Mouse (Mus musculus) kidney, postnatal 36 days (tissue): ENCODE results near the gene Gm10134.

Experiments
- DNase-seq, 2 experiments: peaks; one replicate each; pipeline ENCODE4 v3.0.0; 2021 to 2022; ENCODE audit warnings: mixed read lengths in 2 of 2

The Gm10134 gene

DNA sequence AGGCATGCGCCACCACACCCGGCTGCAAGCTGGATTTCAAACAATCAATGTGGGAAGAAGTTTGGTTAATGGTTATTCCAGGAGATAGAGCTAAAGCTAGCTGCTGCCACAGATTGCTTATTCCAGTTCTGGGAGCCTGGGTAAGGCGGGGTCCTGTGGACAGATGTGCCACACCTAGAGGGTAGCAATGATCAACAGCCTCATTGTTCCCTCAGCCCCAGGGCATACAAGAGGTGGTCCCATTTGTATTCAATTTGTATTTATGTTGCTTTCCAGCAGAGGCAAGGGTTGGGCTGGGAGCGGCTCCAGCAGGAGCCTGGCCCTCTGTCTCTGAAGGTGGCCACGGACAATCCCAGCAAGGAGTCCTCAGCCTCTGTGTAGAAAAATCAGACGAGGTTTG lies 396 bp downstream of the Gm10134 start:
- no peak for DNase-seq

DNA sequence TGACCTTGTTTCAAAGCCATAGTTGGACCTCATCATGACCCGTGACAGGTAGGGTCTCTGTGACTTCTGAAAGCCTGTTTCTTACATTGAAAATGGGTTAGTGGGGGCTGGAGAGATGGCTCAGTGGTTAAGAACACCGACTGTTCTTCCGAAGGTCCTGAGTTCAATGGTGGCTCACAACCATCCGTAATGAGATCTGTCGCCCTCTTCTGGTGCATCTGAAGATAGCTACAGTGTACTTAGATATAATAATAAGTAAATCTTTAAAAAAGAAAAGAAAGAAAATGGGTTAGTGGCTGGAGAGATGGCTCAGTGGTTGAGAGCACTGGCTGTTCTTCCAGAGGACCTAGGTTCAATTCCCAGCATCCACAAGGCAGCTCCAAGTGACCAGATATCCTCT lies 5.7 kb downstream of the Gm10134 start:
- peak in 1 of 2 experiments; percentile 10 for DNase-seq

DNA sequence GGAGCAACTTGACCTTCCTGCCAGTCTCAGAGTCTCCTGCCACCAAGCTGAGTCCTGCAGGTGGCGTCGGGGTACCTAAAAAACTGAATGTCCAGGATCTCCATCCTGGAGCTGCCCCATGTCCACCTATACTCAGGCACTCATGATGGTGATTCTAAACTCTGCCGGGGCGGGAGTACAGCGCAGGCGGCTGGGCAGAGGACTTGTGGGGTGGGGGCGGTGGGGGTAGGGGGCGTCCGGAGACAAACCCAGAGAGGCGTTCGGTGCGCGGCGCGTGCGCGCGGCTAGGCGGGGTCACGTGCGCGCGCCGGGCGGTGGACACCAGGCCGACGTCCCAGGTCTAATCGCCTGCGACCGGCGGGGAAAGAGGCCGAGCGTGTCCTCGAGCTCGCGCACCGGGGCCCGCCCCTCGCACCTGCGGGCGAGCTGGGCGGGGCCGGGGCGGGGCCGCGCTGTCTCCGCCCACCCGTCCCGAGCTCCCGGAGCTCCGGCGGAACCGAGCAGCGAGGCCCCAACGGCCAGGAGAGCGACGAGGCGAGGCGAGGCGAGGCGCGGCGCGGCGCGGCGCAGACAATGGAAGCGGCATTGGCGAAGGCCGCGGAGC lies 7.0 kb downstream of the Gm10134 start, which contains the start of gene Ralgds:
TSS of gene Ralgds (plus strand) at position 328 of the 604 bp plus-strand sequence.
- DNase-seq: peak; percentile 81 to 86

DNA sequence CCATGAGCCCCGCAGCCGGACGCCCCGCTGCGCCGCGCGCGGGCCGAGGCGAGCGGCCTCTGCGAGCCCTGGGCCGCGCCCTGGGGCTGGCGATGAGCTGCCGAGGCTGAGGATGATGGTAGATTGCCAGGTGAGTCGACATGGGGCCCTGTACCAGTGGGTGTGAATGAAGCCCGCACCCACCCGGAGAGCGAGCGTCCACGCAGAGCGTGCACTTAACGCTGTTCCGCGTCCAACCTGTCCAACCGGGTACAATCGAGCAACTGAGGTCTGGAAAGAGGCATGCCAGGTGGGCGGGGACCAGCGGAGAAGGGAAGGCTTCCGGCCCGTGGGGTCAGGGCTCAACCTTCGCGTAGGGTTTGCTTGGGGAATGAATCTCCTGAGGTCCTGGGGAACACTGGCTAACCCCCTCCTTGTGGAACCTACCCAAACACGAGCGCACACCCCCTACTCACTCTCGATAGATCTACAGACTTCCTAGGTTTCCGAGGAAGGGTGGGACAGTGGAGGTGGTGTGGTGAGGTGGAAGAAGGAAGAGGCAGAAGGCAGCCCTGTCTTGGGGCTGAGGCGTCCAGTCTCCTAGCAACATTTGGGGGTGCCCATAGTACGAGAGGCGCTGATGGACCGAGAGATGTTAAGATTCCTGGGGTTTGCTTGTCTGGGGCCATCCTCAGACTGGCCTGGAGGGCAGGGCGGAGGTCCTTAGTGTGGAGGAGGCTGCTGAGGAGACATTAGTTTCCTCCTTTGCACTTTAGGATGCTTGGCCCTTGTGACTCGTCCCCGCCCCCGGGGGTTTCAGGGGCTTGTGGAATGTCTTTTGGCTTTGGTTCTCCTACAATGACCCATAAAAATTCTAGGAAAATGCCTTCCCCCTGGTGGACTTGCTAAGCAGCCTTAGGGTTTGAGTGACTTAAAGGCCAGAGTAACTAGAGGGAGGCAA lies 7.8 kb downstream of the Gm10134 start:
- peak in 1 of 2 experiments; percentile 65 for DNase-seq

DNA sequence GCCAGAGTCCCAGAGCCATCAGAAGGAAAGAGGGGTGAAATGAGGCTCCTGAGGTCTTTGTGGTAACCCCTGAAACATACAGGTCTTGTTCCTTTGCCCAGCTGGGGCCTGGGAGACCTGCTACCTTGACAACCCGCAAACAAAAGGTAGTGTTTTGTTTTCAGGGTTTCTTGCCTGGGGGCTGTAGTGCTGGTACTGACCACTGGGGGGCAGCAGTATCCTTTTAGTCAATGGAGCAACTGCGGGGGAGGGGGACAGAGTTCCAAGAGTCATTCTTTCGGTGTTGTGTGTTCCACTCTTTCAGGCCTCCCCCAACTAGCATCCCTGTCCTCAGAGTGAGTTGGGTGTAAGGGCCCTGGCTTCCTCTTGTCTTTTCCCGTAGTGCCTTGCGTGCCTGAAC lies 8.6 kb downstream of the Gm10134 start:
- DNase-seq: peak; percentile 81 to 95

DNA sequence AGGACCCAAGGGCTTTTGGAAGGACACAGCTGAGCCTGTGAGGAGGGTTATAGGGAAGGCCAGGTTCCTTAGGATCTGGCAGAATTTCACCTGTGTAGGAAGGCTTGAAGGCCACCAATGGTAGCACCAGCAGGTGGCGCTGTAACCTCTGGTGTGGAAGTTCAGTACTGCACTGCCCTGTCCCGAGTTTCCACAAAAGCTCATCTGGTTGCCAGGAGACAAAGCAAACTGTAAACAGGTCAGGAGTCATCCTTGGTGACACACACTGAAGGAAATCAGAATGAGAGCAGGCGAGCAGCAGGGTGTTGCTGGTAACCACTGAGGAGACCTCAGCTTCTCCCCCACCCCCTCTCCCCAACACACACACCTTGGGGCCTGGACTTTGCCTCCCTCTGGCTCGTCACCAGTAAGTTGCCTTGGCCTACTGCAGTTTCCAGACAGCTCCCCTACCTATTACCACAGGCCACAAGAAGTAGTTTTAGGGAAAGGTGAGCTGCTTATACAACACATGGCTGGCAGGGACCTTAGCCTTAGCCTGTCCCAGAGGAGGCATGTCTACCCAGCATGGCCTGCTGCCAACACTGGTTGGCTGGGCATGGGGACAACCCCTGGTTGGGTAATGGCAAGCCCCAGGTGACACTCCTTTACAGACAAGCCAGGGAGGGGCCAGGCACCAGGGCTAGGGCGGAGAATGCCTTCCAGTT lies 11.5 kb downstream of the Gm10134 start:
- DNase-seq: peak; percentile 91 to 97

DNA sequence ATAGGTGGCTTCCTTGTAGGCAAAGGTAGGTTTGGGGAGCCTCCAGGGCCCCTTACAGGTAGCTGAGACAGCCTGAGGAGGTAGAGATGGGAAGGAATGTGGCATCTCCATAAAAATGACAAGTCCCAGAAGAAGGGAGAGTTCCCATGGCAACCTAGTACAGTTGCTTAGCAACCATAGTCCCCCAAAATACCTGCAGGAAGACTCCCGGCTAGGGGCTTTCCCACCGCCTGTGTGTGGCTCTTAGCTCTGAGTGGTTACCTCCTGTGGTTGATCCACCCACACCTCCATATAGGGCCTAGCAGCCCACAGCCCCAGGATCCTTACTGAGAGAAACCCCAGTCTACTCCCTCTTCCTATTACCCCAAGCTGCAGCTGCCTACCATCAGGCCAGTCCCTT lies 12.3 kb downstream of the Gm10134 start:
- DNase-seq: no peak

DNA sequence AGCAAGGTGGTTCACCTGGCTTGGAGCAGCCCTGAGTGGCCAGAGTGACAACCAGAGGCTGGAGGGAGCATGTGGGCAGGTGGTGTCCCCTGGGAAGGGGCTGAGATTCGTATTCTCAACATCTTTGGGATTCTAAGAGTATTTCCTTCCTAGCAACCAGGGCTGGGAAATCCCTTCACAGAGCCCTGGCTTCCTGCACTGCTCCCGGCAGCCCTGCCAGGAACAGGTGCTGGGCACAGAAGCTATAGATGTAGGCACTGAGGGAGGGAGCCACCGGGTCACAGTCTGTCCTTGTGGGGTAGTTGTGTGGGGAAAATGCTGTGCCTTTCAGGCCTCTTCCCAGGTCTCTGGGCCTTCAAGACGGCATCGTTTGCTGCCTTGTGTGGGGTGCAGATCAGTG lies 14.7 kb downstream of the Gm10134 start:
- DNase-seq: no peak

DNA sequence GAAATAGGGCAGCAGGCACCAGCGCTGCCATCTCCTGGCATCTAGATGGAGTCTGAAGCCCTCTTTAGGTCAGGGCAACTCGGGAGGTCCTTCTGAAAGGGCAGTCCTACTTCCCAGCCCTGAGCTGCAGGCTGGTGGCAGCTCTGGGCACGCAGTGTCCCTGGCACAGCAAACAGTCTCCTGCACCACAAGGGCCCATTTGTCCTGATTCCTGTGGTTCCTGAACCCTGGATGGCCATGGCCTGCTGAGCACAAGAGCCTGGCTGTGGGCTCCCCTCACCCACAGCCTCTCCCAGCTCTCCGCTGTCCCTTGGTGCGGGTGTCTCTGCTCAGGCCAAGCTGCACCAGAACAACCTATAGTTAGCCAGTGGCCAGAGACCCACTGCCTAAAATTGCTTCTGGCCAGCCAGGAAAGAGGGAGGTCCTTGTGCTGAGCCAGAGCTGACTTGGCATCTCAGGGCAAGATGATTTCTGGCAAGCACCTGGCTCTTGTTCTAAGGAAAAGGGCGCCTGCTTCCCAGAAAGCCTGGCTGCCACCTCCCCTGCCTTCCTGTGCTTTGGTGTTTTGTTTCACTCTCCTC lies 15.8 kb downstream of the Gm10134 start:
- peak in 1 of 2 experiments; percentile 51 for DNase-seq

DNA sequence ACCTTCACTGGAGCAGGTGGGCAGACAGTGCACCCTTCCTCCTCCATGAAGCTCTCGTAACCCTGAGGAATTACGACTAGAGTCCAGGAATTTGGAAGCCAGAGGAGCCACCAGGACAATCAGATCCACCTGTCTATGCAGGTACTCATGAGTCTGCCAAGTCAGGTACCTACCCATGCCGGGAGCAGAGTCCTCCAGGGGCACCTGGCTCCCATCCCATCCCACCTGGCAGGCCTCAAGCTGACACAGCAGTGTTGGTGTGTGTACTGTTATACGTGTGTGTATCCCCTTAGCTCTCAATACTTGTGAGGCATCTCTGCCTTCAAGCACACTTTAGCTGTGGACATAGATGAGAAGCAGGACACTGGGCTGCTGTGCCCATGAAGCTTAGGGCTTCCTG lies 16.3 kb downstream of the Gm10134 start:
- peak; percentile 85 to 86 for DNase-seq

DNA sequence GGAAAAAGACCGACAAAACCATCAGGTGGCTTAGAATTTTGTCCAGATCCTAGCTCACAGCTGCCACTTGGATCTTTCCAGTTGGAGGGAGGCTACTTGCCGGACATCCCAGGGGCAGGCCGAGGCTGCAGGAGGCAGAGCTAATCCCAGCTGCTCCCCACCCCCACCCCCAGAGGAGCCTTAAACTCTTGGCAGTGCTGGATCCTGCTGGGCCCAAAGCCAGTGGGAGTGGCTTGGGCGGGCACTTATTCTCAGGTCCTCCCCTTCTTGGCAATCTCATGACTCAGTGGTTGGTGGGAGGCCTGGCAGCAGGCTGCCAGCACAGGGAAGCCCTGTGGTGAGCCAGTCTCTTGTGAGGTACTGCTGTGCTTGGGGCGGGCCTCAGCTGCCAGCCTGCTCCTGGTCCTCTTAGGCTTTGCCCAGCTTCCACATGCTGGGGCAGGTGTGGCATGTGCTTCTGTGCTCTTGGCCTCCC lies 17.8 kb downstream of the Gm10134 start:
- peak; percentile 94 to 95 for DNase-seq

DNA sequence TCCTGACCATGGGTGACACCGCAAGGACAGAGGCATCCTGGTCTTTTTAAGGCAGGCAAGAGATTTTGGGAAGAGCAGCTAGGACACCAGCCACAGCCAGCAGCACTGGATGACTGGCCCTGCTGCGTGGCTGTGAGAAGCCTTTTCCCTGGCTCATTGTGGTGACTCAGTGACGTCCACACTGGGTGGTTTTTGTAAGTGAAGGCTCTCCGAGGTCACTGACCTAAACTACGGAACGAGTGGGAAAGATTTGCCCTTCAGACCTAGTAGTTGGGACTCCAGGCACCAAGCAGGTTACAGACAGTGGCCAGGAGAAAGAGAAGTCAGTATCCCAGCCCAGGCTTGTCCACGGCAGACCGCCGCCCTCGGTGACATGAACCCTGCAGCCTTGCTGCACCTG lies 18.5 kb downstream of the Gm10134 start:
- DNase-seq: no peak

DNA sequence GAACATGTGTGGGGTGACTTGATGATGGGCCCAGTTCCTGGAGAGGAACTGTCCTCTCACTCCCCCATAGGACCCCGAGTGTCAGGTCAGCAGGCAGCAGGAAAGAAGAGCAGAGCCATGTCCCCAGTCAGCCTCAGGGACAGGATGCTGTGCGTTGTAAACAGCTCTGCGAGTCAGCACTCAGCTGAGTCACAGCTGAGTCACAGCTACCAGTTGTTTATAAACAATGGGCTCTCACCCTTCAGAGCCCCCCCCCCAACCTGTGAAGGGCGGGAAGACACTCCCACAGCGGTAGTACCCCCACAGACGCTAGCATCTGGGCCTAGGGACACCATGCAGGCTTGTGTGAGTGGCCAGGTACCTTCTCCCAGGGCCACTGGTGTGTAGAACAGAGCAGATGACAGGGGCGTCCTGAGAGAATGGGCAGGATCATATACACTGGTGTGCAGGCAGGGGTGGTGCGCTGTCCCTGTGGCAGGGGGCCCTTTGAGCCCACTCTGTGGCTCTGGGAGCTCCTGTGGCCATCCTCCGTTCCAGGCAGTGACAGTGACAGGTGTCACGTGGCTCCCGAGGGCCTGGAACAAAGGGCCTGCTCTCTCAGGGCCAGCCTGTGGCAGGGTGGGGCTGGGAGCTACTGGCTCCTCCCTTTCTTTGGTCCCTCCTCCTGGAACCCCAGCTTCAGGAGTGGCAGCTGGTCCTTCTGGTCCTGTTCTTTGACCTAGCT lies 19.5 kb downstream of the Gm10134 start:
- DNase-seq: peak; percentile 77 to 82

DNA sequence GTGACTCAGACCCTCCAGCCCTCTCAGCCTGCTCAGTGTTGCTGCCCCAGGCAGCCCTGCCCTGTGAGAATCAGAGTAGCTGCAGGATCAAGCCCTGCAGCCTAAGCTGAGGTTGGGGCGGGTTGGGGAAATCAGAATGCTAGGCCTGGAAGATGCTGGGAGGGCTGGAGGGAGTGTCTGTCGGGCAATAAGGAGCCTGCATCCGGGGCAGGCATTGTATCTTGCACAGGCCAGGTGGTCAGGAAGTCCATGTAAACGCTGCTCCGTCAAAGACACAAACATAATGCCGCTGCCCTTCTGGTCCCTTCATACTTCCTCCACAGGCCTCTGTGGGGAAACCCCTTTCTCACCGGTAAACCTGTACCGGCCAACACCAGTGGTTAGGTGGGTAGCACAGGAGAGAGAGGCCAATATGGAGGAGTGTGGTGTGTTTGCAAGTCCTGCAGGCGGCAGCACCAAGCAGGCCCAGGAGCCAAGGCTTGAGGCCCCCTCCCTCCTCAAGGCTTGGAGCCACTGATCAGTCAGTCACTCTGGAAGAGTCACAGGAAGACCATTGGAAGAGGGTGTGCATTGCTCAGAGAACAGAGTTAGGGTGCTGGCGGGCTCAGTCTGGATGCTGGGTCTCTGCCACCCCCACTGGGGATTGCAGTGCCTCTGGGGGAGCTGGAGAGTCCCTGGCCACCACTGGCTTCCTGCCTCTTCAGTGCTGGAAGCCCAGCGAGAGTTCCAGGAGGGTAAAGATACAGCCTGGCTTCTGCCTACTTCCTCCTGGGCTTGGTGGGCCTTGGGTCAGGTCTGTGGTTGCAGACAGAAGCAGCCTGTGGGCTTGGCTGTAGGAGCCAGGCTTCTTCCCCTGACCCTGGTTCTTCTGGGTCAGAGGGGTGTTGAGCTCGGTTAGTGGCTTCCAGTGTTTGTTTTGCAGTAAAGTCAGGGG lies 20.3 kb downstream of the Gm10134 start:
- DNase-seq: no peak

DNA sequence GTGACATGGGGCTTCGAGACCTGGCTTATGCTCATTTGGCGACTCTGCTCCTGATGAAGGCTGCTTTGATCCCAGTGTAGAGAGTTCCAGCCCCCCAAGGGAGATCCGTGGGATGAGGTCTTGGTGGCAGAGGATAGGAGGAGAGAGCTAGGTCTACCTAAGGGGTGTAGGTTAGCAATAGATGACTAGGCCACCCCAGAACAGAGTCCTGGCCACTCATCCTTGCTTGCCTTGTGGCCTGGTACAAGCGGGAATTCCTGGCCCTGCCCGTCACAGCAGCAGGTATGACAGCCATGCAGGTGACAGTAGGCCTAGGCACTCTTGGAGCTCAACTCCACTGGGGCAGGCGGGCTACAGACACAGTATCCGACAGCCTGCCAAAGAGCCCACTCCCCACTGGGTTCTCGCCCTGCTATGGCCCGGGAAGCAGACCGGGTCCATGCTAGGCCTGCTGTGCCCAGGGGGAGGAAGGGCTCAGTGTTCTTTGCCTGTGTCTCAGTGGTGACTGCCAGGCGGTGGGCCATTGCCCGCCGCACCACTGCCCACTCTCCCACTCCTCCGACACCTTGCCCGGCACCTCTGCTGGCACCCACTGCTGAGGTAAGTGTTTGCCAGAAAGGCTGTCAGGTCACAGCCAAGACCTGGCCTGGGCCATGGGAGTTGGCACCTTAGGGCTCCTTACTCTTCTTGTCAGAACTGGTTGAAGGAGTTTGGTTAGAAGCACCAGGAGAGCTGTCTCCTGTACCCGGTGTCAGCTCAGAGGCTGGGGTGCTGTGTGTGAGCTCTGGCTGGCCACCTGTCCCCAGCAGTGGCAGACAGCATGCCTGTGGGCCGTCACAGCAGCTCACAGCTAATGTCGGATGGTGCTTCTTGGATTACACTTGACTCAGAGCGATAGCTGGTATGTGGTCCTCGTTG lies 21.8 kb downstream of the Gm10134 start:
- no peak for DNase-seq

DNA sequence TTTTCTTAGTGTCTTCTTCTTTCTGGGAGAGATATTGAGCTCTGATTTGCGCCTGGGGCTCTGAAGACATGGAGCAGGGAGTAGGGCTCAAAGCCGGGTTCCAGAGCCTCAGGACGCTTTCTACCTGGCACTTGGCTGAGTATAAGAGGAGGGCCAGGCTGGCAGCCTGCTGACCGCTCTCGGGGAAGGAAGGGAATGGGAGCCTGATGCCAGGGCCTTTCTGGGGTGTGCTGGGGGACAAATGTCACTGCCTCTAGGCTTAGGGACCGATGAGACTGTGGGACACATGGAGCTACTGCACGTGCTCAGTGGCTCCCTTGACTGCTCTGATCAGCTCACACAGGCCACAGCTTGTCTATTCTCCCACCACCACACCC lies 22.4 kb downstream of the Gm10134 start:
- no peak for DNase-seq

DNA sequence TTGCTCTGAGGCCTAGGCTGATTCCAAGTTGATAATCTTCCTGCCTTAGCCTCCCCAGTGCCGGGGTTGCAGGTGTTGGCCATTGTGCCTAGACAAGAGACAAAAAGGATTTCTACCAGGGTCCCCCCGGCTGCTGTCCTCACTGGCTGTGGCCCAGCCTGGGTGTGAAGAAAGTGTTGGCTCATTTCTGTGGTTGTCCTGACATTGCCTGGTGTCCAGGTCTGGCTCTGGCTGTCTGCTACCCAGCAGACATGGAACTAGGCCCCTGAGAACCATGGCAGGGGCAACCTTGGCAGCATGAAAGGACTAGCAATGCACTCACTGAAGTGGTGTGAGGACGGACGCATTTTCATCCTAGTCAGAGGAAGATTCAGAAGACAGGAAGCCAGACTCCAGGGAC lies 24.0 kb downstream of the Gm10134 start:
- DNase-seq: no peak

DNA sequence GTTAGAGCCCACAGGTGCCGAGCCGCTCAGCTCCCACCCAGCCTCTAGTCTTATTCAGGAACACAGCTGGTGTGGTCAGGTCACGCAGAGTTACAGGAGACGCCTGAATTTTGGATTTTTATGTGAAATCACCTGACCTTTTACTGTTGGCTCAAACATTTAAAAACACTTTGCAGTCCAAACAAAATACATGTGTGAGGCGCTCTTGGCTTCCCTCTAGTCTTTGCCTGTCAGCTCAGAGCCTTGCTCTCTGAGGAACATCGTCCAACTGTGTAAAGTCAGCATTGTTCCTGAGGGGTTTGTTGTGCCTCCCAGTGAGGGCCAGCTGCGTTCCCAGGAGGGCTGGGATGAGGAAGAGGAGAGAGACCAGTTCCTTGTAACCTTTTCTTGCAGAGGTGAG lies 24.4 kb downstream of the Gm10134 start:
- DNase-seq: no peak

DNA sequence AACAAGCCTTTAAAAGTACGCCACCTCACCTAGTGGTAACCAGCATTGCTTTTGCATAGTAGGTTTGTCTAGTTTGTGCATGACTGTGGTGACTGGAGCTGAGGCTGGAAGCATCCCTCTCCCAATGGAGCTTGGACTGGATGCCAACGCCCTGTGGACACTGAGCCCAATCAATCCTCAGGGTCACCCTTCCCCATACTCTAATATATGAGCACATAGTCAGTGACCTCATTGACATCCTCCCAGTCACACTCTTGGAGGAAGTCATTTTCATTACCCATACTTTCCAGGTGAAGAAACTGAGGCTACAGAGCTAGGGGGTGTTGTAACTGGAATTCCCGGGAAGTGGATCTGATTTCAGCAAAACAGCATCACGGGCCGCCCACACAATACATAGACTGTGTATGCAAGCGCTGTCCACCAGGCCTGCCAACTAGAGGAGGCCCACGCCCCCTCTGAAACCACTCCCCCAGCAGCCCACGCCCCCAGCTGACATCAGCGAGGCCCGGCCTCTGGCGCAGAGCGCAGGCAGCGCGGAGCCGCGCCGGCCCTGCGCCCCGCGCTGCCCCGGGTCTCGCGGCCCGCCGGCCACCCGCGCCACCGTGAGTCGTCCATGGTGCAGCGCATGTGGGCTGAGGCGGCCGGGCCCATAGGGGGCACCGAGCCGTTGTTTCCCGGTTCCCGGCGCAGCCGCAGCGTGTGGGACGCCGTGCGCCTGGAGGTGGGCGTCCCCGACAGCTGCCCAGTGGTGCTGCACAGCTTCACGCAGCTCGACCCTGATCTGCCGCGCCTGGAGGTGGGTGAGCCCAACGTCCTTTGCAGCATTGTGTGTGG lies 27.3 kb downstream of the Gm10134 start:
- peak; percentile 91 to 93 for DNase-seq
